Mouse (Mus musculus): ENCODE measurements around the gene Tas2r114. TPM values are rescaled to one million over a fixed set of nuclear protein-coding genes. Genes with fewer than 3 reads are reported as not detected.

The Tas2r114 gene
- not detected for total RNA-seq (2021)
- long read RNA-seq, experiment 1, result 0 reads
- long read RNA-seq, experiment 2, result 0 reads

GRCm38 (mm10) chr6:131689963-131690362 is at the start of gene Tas2r114:
Gene Tas2r114 (minus strand): TSS chr6:131690063.
- no peak for DNase-seq (ENCODE audit: low spot score in 2 of 2)

- no peak for DNase-seq (ENCODE audit: low spot score in 2 of 2)
Observed at GRCm38 (mm10) chr6:131712803-131713202, 22.9 kb upstream of the Tas2r114 start.

- no peak for DNase-seq (ENCODE audit: low spot score in 2 of 2)
Observed at GRCm38 (mm10) chr6:131687395-131687794, 2.5 kb downstream of the Tas2r114 start, which contains the start of gene Tas2r105. Gene Tas2r105 (minus strand): TSS chr6:131687495.

- no peak for DNase-seq (ENCODE audit: low spot score in 2 of 2)
Observed at GRCm38 (mm10) chr6:131685644-131686043, 4.2 kb downstream of the Tas2r114 start, which contains the start of gene Tas2r104. Gene Tas2r104 (minus strand): TSS chr6:131685744.

GRCm38 (mm10) chr6:131678786-131679185 is 11.1 kb downstream of the Tas2r114 start, which contains the start of gene Tas2r106:
Gene Tas2r106 (minus strand): TSS chr6:131678886.
- no peak for DNase-seq (ENCODE audit: low spot score in 2 of 2)

GRCm38 (mm10) chr6:131660049-131660448 is 29.8 kb downstream of the Tas2r114 start, which contains the start of gene Tas2r107:
Gene Tas2r107 (minus strand): TSS chr6:131660149.
- DNase-seq (ENCODE audit: low spot score in 2 of 2), result no peak

Other genes starting within 250 kb of the Tas2r114 start
- not detected for gene 5430401F13Rik, start 203.7 kb downstream of the Tas2r114 start, total RNA-seq (2021)
- not detected for gene Gm6619, start 203.7 kb downstream of the Tas2r114 start, total RNA-seq (2021)
- not detected for gene Tas2r130, start 59.2 kb downstream of the Tas2r114 start, total RNA-seq (2021)
- not detected for gene Tas2r107, start 29.9 kb downstream of the Tas2r114 start, total RNA-seq (2021)
- gene Tas2r106, start 11.2 kb downstream of the Tas2r114 start, total RNA-seq (2021), result not detected
- gene Tas2r104, start 4.3 kb downstream of the Tas2r114 start, total RNA-seq (2021), result not detected
- not detected for gene Tas2r105, start 2.6 kb downstream of the Tas2r114 start, total RNA-seq (2021)